Mouse (Mus musculus): ENCODE data around the gene Stx1b. TPM values are rescaled to one million over a fixed set of nuclear protein-coding genes. Genes with fewer than 3 reads are reported as not detected.
A peak's percentile ranks its signal among the peaks of the same experiment; 100 is the strongest.

Stx1b gene
- 0.80 and 1.2 TPM in 2 replicates for polyA plus RNA-seq (2015; fragmentation: Nextera tagmentation; extraction: Ambion mirVana)

DNA sequence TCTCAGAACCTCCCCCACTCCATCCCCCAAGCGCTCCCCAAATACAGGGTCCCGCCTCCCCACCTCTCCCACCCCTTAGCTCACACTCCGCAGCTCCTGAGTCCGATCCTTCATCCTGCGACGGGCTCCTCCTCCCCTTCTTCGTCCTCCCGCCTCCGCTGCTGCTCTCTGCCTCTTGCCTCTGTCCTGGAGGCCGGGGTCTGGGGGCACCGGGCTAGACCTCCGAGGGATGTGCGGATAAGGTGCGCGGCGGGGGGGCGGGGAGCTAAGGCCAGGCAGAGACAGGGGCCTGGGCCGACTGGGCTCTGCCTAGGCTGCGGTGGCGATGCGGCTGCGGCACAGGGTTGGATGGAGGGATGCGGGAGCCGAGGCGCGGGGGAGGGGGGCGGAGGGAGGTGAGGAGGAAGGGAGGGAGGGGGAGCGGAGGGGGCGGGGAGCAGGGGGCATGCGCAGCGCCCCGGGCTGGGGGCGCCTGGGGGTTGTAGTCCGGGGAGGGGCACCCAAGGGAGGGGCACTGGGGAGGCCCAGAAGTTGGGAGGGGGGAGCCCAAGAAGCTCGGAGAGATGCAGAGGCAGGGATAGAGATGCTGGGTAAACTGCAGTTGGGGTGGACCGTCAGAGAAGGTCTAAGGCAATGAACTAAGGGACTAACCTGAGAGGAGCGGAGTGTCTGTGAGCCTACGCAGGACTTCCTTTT lies at the start of gene Stx1b, which contains the start of gene Stx4a:
Stx1b (minus strand) TSS at position 374 of the 696 bp plus-strand sequence.
Stx4a (plus strand) TSS at position 119 of the 696 bp plus-strand sequence.
- Histone ChIP-seq H3K4me2 (replicated peaks; ENCODE audit: low read depth) (peak within 1 kb of the TSS; percentile 63), H3K9ac (ENCODE audit: low read length) (peak within 1 kb of the TSS; percentile 70), H3K27ac (replicated peaks) (0 out of 2 replicates have a peak within 1 kb of the TSS, but pooled peaks have one; percentile 24), H3K9me3 (ENCODE audit: control insufficient read depth, low read length) (no peaks in the 10 kb centered on the region), H3K36me3 (ENCODE audit: control insufficient read depth, insufficient read depth, low read length) (no peaks in the 10 kb centered on the region), H3K4me1 (replicated peaks; ENCODE audit: control insufficient read depth, insufficient read depth) (no peaks in the 10 kb centered on the region; the same call in 1 of the 2 replicates), H3K4me3 (ENCODE audit: low read depth, low read length) (peak within 1 kb of the TSS; percentile 52), H3K27me3 (ENCODE audit: control insufficient read depth, insufficient read depth, low read length) (no peaks in the 10 kb centered on the region)
- 7% methylated on average over 30 of the region's 38 CpGs for WGBS
- ATAC-seq (ENCODE audit: low FRiP score, low TSS enrichment) (peak; percentile 60; the same call in 1 of the 2 replicates), DNase-seq (ENCODE audit: low spot score) (peak; percentile 58)
- TF ChIP-seq EP300 (optimal IDR thresholded peaks at IDR 0.05): no peak

DNA sequence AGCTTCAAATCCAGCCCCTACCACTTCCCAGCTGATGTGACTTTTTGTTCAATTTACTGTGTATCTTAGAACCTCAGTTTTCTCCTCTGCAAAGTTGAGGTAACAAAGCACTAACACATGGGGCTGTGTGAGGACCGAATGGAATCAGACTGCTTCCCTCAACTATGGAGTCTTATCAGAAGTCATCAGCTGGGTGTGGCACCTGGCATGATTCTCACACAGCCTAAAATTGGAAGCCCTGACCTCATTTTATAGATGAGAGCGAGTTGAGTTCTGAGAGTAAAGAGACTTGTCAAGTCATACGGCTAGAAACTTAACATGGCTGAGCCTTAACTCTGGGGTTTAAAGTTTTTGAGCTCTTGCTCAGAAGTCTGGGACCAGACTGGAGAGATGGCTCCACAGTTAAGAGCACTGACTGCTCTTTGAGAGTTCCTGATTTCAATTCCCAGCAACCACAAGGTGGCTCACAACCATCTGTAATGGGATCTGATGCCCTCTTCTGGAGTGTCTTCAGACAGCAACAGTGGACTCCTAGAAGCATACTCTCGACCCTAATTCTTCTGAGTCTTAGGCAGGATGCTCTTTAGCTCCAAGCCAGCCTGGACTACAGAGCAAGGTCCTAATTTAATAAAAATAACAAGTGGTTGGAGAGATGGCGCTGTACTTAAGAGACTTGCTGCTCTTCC lies 45.9 kb upstream of the Stx1b start:
- Histone ChIP-seq H3K4me3 (ENCODE audit: low read depth, low read length) (no peak overlapping the region), H3K27me3 (ENCODE audit: control insufficient read depth, insufficient read depth, low read length) (no peaks in the 10 kb centered on the region), H3K9ac (ENCODE audit: low read length) (no peak overlapping the region), H3K27ac (replicated peaks) (no peak overlapping the region), H3K4me1 (replicated peaks; ENCODE audit: control insufficient read depth, insufficient read depth) (0 out of 2 replicates have a peak, but pooled peaks cover 3% of the 10 kb centered on the region), H3K4me2 (replicated peaks; ENCODE audit: low read depth) (no peak overlapping the region), H3K9me3 (ENCODE audit: control insufficient read depth, low read length) (no peaks in the 10 kb centered on the region), H3K36me3 (ENCODE audit: control insufficient read depth, insufficient read depth, low read length) (peaks cover 5% of the 10 kb centered on the region)
- ATAC-seq (ENCODE audit: low FRiP score, low TSS enrichment) (no peak), DNase-seq (ENCODE audit: low spot score) (no peak)
- 75% methylated on average over 5 of the region's 5 CpGs for WGBS
- TF ChIP-seq EP300 (optimal IDR thresholded peaks at IDR 0.05): no peak
- peak; percentile 62 for TF ChIP-seq CTCF (IDR thresholded peaks at IDR 0.05; ENCODE audit: low read depth)

DNA sequence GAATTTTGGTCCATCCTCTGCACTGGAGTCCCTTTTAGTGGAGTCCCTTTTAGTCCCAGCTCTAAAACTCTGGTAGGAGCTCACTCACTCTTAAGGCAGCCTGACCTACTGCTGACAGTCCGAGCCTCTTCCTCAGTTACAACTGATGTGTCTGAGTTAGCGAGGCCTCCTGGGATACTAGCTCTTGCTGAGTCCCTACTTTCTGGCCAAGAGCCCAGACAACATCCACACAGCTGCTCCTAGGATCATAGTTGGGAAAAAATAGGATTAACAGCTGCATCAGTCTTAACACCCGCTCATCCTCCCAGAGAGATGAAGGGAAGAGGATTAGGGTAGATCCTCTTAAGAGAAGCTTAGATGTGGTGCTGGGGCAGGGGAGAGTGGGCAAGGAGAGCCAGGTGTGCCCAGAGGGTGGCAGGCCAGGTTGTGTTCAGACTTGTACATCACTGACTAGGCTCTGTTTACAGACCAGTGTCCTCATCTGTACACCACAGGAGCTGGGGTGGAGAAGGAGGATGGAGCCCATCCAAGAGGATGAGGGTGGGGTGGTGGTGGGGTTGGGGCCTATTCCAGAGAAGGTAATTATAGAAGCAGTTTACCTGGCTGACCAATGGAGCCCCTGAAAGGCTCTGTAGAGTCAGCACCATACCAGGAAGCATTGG lies 44.9 kb upstream of the Stx1b start:
- H3K9ac ChIP-seq (ENCODE audit: low read length): peak overlapping the region; percentile 35; the same call in 1 of the 2 replicates
- DNase-seq (ENCODE audit: low spot score) (no peak), ATAC-seq (ENCODE audit: low FRiP score, low TSS enrichment) (peak; percentile 24)
- H3K9me3 ChIP-seq (ENCODE audit: control insufficient read depth, low read length): no peaks in the 10 kb centered on the region
- H3K27me3 ChIP-seq (ENCODE audit: control insufficient read depth, insufficient read depth, low read length): no peaks in the 10 kb centered on the region
- WGBS: 32% methylated on average over 3 of the region's 3 CpGs
- H3K36me3 ChIP-seq (ENCODE audit: control insufficient read depth, insufficient read depth, low read length): peaks cover 5% of the 10 kb centered on the region
- H3K27ac ChIP-seq (replicated peaks): 0 out of 2 replicates have a peak overlapping the region, but pooled peaks have one; percentile 30
- no peak overlapping the region for H3K4me2 ChIP-seq (replicated peaks; ENCODE audit: low read depth)
- no peak overlapping the region for H3K4me3 ChIP-seq (ENCODE audit: low read depth, low read length)
- TF ChIP-seq CTCF (IDR thresholded peaks at IDR 0.05; ENCODE audit: low read depth): no peak
- no peak for TF ChIP-seq EP300 (optimal IDR thresholded peaks at IDR 0.05)
- 0 out of 2 replicates have a peak, but pooled peaks cover 3% of the 10 kb centered on the region for H3K4me1 ChIP-seq (replicated peaks; ENCODE audit: control insufficient read depth, insufficient read depth)

DNA sequence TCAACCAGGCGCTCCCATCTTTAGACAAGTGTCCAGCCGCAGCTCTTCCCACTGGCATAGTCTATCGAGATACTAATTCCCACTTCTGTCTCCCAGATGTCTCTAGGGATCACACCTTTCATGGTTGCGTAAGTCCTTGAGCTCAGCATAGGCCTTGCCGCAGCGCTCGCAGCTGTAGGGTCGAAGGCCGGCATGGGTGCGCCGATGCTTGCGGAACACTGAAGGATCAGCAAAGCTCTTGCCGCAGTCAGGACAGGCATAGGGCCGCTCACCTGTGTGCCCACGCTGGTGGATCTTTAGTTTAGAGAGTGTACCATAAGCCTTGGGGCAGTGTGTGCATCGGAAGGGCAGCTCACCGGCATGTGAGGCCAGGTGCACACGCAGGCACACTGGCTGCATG lies 43.3 kb upstream of the Stx1b start:
- Histone ChIP-seq H3K4me1 (replicated peaks; ENCODE audit: control insufficient read depth, insufficient read depth) (0 out of 2 replicates have a peak, but pooled peaks cover 3% of the 10 kb centered on the region), H3K4me2 (replicated peaks; ENCODE audit: low read depth) (no peak overlapping the region), H3K27ac (replicated peaks) (no peak overlapping the region), H3K36me3 (ENCODE audit: control insufficient read depth, insufficient read depth, low read length) (peaks cover 5% of the 10 kb centered on the region), H3K9me3 (ENCODE audit: control insufficient read depth, low read length) (no peaks in the 10 kb centered on the region), H3K4me3 (ENCODE audit: low read depth, low read length) (no peak overlapping the region), H3K27me3 (ENCODE audit: control insufficient read depth, insufficient read depth, low read length) (no peaks in the 10 kb centered on the region), H3K9ac (ENCODE audit: low read length) (no peak overlapping the region)
- TF ChIP-seq EP300 (optimal IDR thresholded peaks at IDR 0.05) (no peak), CTCF (IDR thresholded peaks at IDR 0.05; ENCODE audit: low read depth) (no peak)
- no peak for ATAC-seq (ENCODE audit: low FRiP score, low TSS enrichment)
- WGBS: 97% methylated on average over 18 of the region's 18 CpGs
- DNase-seq (ENCODE audit: low spot score): no peak

DNA sequence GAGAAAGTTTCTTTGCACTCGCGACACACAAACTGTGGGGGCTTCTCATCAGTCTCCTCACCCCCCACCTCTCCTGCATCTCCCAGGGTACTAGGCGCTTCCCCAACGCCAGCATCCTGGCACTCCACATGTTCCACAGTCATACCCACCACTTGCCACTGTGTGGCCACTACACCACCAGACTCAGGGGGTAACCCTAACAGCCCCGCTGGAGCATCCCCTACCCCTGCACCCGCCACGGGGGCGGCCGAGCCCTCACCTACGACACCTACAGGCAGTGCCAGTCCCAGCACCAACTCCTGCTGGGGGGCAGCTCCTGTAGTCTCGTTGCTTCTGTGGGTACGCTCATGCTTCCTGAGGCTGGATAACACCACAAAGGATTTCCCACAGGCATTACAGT lies 42.1 kb upstream of the Stx1b start:
- H3K4me2 ChIP-seq (replicated peaks; ENCODE audit: low read depth): no peak overlapping the region
- WGBS: 95% methylated on average over 12 of the region's 12 CpGs
- H3K36me3 ChIP-seq (ENCODE audit: control insufficient read depth, insufficient read depth, low read length): peaks cover 5% of the 10 kb centered on the region
- DNase-seq (ENCODE audit: low spot score): no peak
- no peak overlapping the region for H3K9ac ChIP-seq (ENCODE audit: low read length)
- 0 out of 2 replicates have a peak, but pooled peaks cover 3% of the 10 kb centered on the region for H3K4me1 ChIP-seq (replicated peaks; ENCODE audit: control insufficient read depth, insufficient read depth)
- H3K27ac ChIP-seq (replicated peaks): no peak overlapping the region
- no peak for ATAC-seq (ENCODE audit: low FRiP score, low TSS enrichment)
- no peak overlapping the region for H3K4me3 ChIP-seq (ENCODE audit: low read depth, low read length)
- no peaks in the 10 kb centered on the region for H3K9me3 ChIP-seq (ENCODE audit: control insufficient read depth, low read length)
- H3K27me3 ChIP-seq (ENCODE audit: control insufficient read depth, insufficient read depth, low read length): no peaks in the 10 kb centered on the region
- TF ChIP-seq EP300 (optimal IDR thresholded peaks at IDR 0.05) (no peak), CTCF (IDR thresholded peaks at IDR 0.05; ENCODE audit: low read depth) (no peak)
